ENCODE assay signal across 8 mouse cellular contexts in genomic region chr9:110304969-110305651, GRCm38 (mm10). TPM values are rescaled to one million over a fixed set of nuclear protein-coding genes. Genes with fewer than 3 reads are reported as not detected.
DNase-seq lines count a peak whose midpoint lies in the region; ATAC-seq and TF ChIP-seq lines count a peak whose summit lies in the region.

TSS of gene Elp6 (plus strand) at chr9:110305173.

- peaks cover 18% of the 10 kb centered on the region for H3K36me3 ChIP-seq in forebrain, embryonic 10.5 days (replicated peaks)
- peaks cover 3% of the 10 kb centered on the region; the same call in 1 of the 2 replicates for H3K36me3 ChIP-seq in heart, embryonic 15.5 days
- H3K36me3 ChIP-seq in liver, embryonic 14.5 days (replicated peaks; ENCODE audit: control insufficient read depth, insufficient read depth, low read depth), result peaks cover 2% of the 10 kb centered on the region
- no peaks in the 10 kb centered on the region for H3K36me3 ChIP-seq in neural tube, embryonic 11.5 days (ENCODE audit: control insufficient read depth, insufficient read depth, low read length)
- H3K36me3 ChIP-seq in stomach, postnatal 0 days (ENCODE audit: control insufficient read depth, insufficient read depth, low read length), result no peaks in the 10 kb centered on the region

- peak within 1 kb of the TSS; percentile 94 for H3K27ac ChIP-seq in forebrain, embryonic 10.5 days
- peak within 1 kb of the TSS; percentile 89 for H3K27ac ChIP-seq in heart, embryonic 15.5 days
- H3K27ac ChIP-seq in liver, embryonic 14.5 days, result peak within 1 kb of the TSS; percentile 48
- peak within 1 kb of the TSS; percentile 92 for H3K27ac ChIP-seq in neural tube, embryonic 11.5 days (ENCODE audit: low read depth, low read length)
- H3K27ac ChIP-seq in stomach, postnatal 0 days (replicated peaks), result peak within 1 kb of the TSS; percentile 91

- peaks cover 21% of the 10 kb centered on the region for H3K4me1 ChIP-seq in forebrain, embryonic 10.5 days
- peaks cover 7% of the 10 kb centered on the region for H3K4me1 ChIP-seq in heart, embryonic 15.5 days (replicated peaks)
- peaks cover 11 to 13% of the 10 kb centered on the region in 2 experiments for H3K4me1 ChIP-seq in liver, embryonic 14.5 days (replicated peaks; ENCODE audit: control insufficient read depth in 2 of 2, insufficient read depth in 2 of 2, low read length in 1 of 2)
- H3K4me1 ChIP-seq in neural tube, embryonic 11.5 days (ENCODE audit: control insufficient read depth, insufficient read depth, low read length), result no peaks in the 10 kb centered on the region
- no peaks in the 10 kb centered on the region for H3K4me1 ChIP-seq in stomach, postnatal 0 days (replicated peaks; ENCODE audit: control insufficient read depth, insufficient read depth)

- DNase-seq in c-Kit-negative CD71-positive TER-119-positive erythroid progenitor cells, embryonic 14.5 days (ENCODE audit: low read depth, low spot score), result peak; percentile 84
- DNase-seq in forebrain, embryonic 10.5 days (ENCODE audit: extremely low spot score, low spot score), result peak; percentile 93
- DNase-seq in kidney, postnatal 25 days, result peak; percentile 90 to 96
- DNase-seq in liver, embryonic 14.5 days (ENCODE audit: low read depth in 3 of 3, low spot score in 3 of 3), result peak; percentile 82 to 86 (median 85)
- DNase-seq in neural tube, embryonic 11.5 days (ENCODE audit: low spot score), result peak; percentile 93
- peak; percentile 91 for DNase-seq in stomach, postnatal 0 days (ENCODE audit: low spot score)

- WGBS in forebrain, embryonic 10.5 days, result under 1% methylated on average over 46 of the region's 46 CpGs
- WGBS in heart, embryonic 15.5 days, result under 1% methylated on average over 46 of the region's 46 CpGs
- under 1% methylated on average over 46 of the region's 46 CpGs for WGBS in liver, embryonic 14.5 days (ENCODE audit: insufficient replicate concordance)
- under 1% methylated on average over 46 of the region's 46 CpGs for WGBS in neural tube, embryonic 11.5 days
- under 1% methylated on average over 46 of the region's 46 CpGs for WGBS in stomach, postnatal 0 days

- peak; percentile 97 for ATAC-seq in CD4-positive, CD25-positive, alpha-beta regulatory T cell, adult 4 months
- peak; percentile 97 for ATAC-seq in heart, embryonic 15.5 days (replicated peaks; ENCODE audit: insufficient number of reproducible peaks, insufficient read depth, low FRiP score, low read depth)
- ATAC-seq in liver, embryonic 14.5 days (ENCODE audit: insufficient read depth), result peak; percentile 98
- peak; percentile 98 for ATAC-seq in neural tube, embryonic 11.5 days (ENCODE audit: insufficient read depth, low FRiP score, low TSS enrichment)
- ATAC-seq in stomach, postnatal 0 days (ENCODE audit: low FRiP score, low TSS enrichment), result peak; percentile 99

- H3K27me3 ChIP-seq in forebrain, embryonic 10.5 days (ENCODE audit: poor library complexity, severe bottlenecking), result no peaks in the 10 kb centered on the region
- H3K27me3 ChIP-seq in heart, embryonic 15.5 days, result no peaks in the 10 kb centered on the region
- H3K27me3 ChIP-seq in liver, embryonic 14.5 days (ENCODE audit: control insufficient read depth, insufficient read depth, low read length), result no peaks in the 10 kb centered on the region
- no peaks in the 10 kb centered on the region for H3K27me3 ChIP-seq in neural tube, embryonic 11.5 days (ENCODE audit: control insufficient read depth, insufficient read depth, low read length)
- H3K27me3 ChIP-seq in stomach, postnatal 0 days (ENCODE audit: control insufficient read depth, insufficient read depth, low read length), result no peaks in the 10 kb centered on the region

- peak within 1 kb of the TSS; percentile 68 for H3K9ac ChIP-seq in heart, embryonic 15.5 days
- peak within 1 kb of the TSS; percentile 77 for H3K9ac ChIP-seq in liver, embryonic 14.5 days (replicated peaks)
- H3K9ac ChIP-seq in neural tube, embryonic 11.5 days (ENCODE audit: low read length), result peak within 1 kb of the TSS; percentile 79
- H3K9ac ChIP-seq in stomach, postnatal 0 days (ENCODE audit: low read length), result peak within 1 kb of the TSS; percentile 62

- TF ChIP-seq CTCF in liver, embryonic 14.5 days (IDR thresholded peaks at IDR 0.05; ENCODE audit: low read depth), result no peak; the same call in 1 of the 2 replicates
- peak; percentile 32 for TF ChIP-seq CTCF in stomach, postnatal 0 days (IDR thresholded peaks at IDR 0.05; ENCODE audit: low read depth)

- peak within 1 kb of the TSS; percentile 88 for H3K4me2 ChIP-seq in heart, embryonic 15.5 days
- H3K4me2 ChIP-seq in liver, embryonic 14.5 days (ENCODE audit: low read depth), result peak within 1 kb of the TSS; percentile 95
- H3K4me2 ChIP-seq in neural tube, embryonic 11.5 days (ENCODE audit: low read depth), result peak within 1 kb of the TSS; percentile 80
- H3K4me2 ChIP-seq in stomach, postnatal 0 days (replicated peaks; ENCODE audit: low read depth), result peak within 1 kb of the TSS; percentile 66

- peak within 1 kb of the TSS; percentile 62 for H3K4me3 ChIP-seq in forebrain, embryonic 10.5 days
- peak within 1 kb of the TSS; percentile 69 for H3K4me3 ChIP-seq in heart, embryonic 15.5 days
- peak within 1 kb of the TSS; percentile 77 to 78 for H3K4me3 ChIP-seq in liver, embryonic 14.5 days (ENCODE audit: insufficient read depth in 1 of 2, low read depth in 2 of 2, low read length in 2 of 2)
- peak within 1 kb of the TSS; percentile 48 for H3K4me3 ChIP-seq in neural tube, embryonic 11.5 days (ENCODE audit: low read depth, low read length)
- peak within 1 kb of the TSS; percentile 37 for H3K4me3 ChIP-seq in stomach, postnatal 0 days (ENCODE audit: low read depth, low read length)

- peaks cover 14% of the 10 kb centered on the region for H3K9me3 ChIP-seq in forebrain, embryonic 10.5 days
- 0 out of 2 replicates have a peak, but pooled peaks cover 4% of the 10 kb centered on the region for H3K9me3 ChIP-seq in heart, embryonic 15.5 days (replicated peaks)
- no peaks in the 10 kb centered on the region; the same call in 1 of the 2 replicates for H3K9me3 ChIP-seq in liver, embryonic 14.5 days (ENCODE audit: control insufficient read depth, low read length)
- H3K9me3 ChIP-seq in neural tube, embryonic 11.5 days (ENCODE audit: control insufficient read depth, low read length), result no peaks in the 10 kb centered on the region; the same call in 1 of the 2 replicates
- H3K9me3 ChIP-seq in stomach, postnatal 0 days (ENCODE audit: control insufficient read depth, low read length), result no peaks in the 10 kb centered on the region

- no peak for TF ChIP-seq EP300 in liver, embryonic 14.5 days (IDR thresholded peaks at IDR 0.05; ENCODE audit: low read depth)
- no peak for TF ChIP-seq EP300 in stomach, postnatal 0 days (optimal IDR thresholded peaks at IDR 0.05)

RNA-seq across cellular contexts. Expression of gene Elp6, which starts in this region (rescaled TPM):
- polyA plus RNA-seq in CD4-positive, CD25-positive, alpha-beta regulatory T cell, adult 4 months (2017; shearing (Covaris generic)), result 10 to 100 TPM; 13.5 to 23.8 TPM
- 43.7 and 47.2 TPM in 2 replicates for polyA plus RNA-seq in forebrain, embryonic 10.5 days (2016; fragmentation: Nextera tagmentation; extraction: Ambion mirVana)
- polyA plus RNA-seq in heart, embryonic 15.5 days (2015; fragmentation: Nextera tagmentation; extraction: Ambion mirVana), result 11.7 and 14.3 TPM in 2 replicates
- 7.7 and 8.0 TPM in 2 replicates for polyA plus RNA-seq in liver, embryonic 14.5 days (2012; rRNA removed)
- 6.3 and 7.5 TPM in 2 replicates for polyA plus RNA-seq in liver, embryonic 14.5 days (2014; fragmentation: Nextera tagmentation; extraction: Ambion mirVana)
- polyA plus RNA-seq in neural tube, embryonic 11.5 days (2014; fragmentation: Nextera tagmentation; extraction: Ambion mirVana), result 39.0 and 43.2 TPM in 2 replicates
- 10.1 and 11.6 TPM in 2 replicates for polyA plus RNA-seq in stomach, postnatal 0 days (2015; fragmentation: Nextera tagmentation; extraction: Ambion mirVana)

Comparison
In these comparisons a context has a peak if more than half of its experiments do, and no peak if none do; other contexts are left out.
1. Peak in every context shown above with its lines: DNase-seq, ATAC-seq, H3K4me3 ChIP-seq and H3K27ac ChIP-seq.